12 mouse cellular contexts compared by ENCODE assay signal in genomic region chr3:21995566-21996391, GRCm38 (mm10).
A peak's percentile ranks its signal among the peaks of the same experiment; 100 is the strongest.
DNase-seq lines count a peak whose midpoint lies in the region; ATAC-seq and TF ChIP-seq lines count a peak whose summit lies in the region.
"Had no signal": no experiment of that assay in that cellular context is flagged by ENCODE, and none has a peak within 500 bp of the region (broad histone marks: within the 10 kb centered on the region; RNA-seq: fewer than 3 reads in every experiment).

No protein-coding gene starts in this region.

- intact Hi-C loops in heart, postnatal 14 days (cut with DNase I): no loop called here

- TF ChIP-seq EP300 in liver, postnatal 0 days (IDR thresholded peaks at IDR 0.05; ENCODE audit: low read depth): peak; percentile 67; the same call in 1 of the 2 replicates

- H3K9me3 ChIP-seq in liver, postnatal 0 days (ENCODE audit: low read length): 0 out of 2 replicates have a peak, but pooled peaks cover 2% of the 10 kb centered on the region
- H3K9me3 ChIP-seq: limb, embryonic 13.5 days; neural tube, embryonic 12.5 days; stomach, embryonic 15.5 days had no signal

- H3K4me1 ChIP-seq in kidney, adult 2 months (ENCODE audit: control insufficient read depth, insufficient read depth, low read length): peaks cover 20% of the 10 kb centered on the region
- H3K4me1 ChIP-seq in liver, postnatal 0 days (ENCODE audit: insufficient read depth): peaks cover 17% of the 10 kb centered on the region
- H3K4me1 ChIP-seq: limb, embryonic 13.5 days; neural tube, embryonic 12.5 days; stomach, embryonic 15.5 days had no signal

- H3K27me3 ChIP-seq in kidney, adult 2 months (replicated peaks; ENCODE audit: control insufficient read depth, insufficient read depth, low read length): no peaks in the 10 kb centered on the region
- no peaks in the 10 kb centered on the region for H3K27me3 ChIP-seq in liver, postnatal 0 days (ENCODE audit: insufficient read depth, low read length)
- H3K27me3 ChIP-seq: limb, embryonic 13.5 days; neural tube, embryonic 12.5 days; stomach, embryonic 15.5 days had no signal

- no peaks in the 10 kb centered on the region for H3K36me3 ChIP-seq in kidney, adult 2 months (ENCODE audit: control insufficient read depth, insufficient read depth, low read length)
- no peaks in the 10 kb centered on the region for H3K36me3 ChIP-seq in liver, postnatal 0 days (replicated peaks; ENCODE audit: insufficient read depth, low read length)
- H3K36me3 ChIP-seq: limb, embryonic 13.5 days; neural tube, embryonic 12.5 days; stomach, embryonic 15.5 days had no signal

- 0 out of 2 replicates have a peak, but pooled peaks have one; percentile 29 for ATAC-seq in liver, postnatal 0 days
- ATAC-seq: hindbrain, postnatal 0 days had no signal

- H3K9ac ChIP-seq in liver, postnatal 0 days (replicated peaks): no peak overlapping the region
- H3K9ac ChIP-seq: limb, embryonic 13.5 days; neural tube, embryonic 12.5 days; stomach, embryonic 15.5 days had no signal

- DNase-seq in lung, adult 18-20 months: peak; percentile 23 to 47
- no peak for DNase-seq in lung, postnatal 14 days
- DNase-seq in adrenal gland, adult 2 months: peak; percentile 85
- DNase-seq in kidney, adult 2 months: peak; percentile 93
- DNase-seq in liver, postnatal 0 days: no peak
- DNase-seq in layer of hippocampus, adult 2 months (ENCODE audit: low spot score in 2 of 2): no peak
- DNase-seq in heart, postnatal 14 days: no peak
- DNase-seq in right cerebral cortex, postnatal 14 days: no peak

- TF ChIP-seq POLR2A in kidney, adult 2 months (IDR thresholded peaks at IDR 0.05; ENCODE audit: low read depth, low read length): no peak

- WGBS in kidney, adult 2 months: 24% methylated on average over 8 of the region's 8 CpGs
- WGBS in liver, postnatal 0 days (ENCODE audit: insufficient replicate concordance): 34% methylated on average over 8 of the region's 8 CpGs

- TF ChIP-seq CTCF in kidney, adult 2 months (conservative IDR thresholded peaks at IDR 0.05; ENCODE audit: insufficient read depth, insufficient read length, low read depth, low read length): no peak
- TF ChIP-seq CTCF in liver, postnatal 0 days (IDR thresholded peaks at IDR 0.05; ENCODE audit: low read depth): no peak
- TF ChIP-seq CTCF in layer of hippocampus, adult 2 months (conservative IDR thresholded peaks at IDR 0.05): no peak

- H3K27ac ChIP-seq in kidney, adult 2 months (ENCODE audit: insufficient read depth, low read depth, low read length): peak overlapping the region; percentile 84
- H3K27ac ChIP-seq in liver, postnatal 0 days (ENCODE audit: low read depth): no peak overlapping the region
- no peak overlapping the region for H3K27ac ChIP-seq in layer of hippocampus, adult 2 months
- H3K27ac ChIP-seq: hindbrain, postnatal 0 days; limb, embryonic 13.5 days; neural tube, embryonic 12.5 days; stomach, embryonic 15.5 days had no signal

- H3K4me2 ChIP-seq in liver, postnatal 0 days (ENCODE audit: low read depth, low read length): no peak overlapping the region
- H3K4me2 ChIP-seq: limb, embryonic 13.5 days; neural tube, embryonic 12.5 days; stomach, embryonic 15.5 days had no signal

- H3K4me3 ChIP-seq in kidney, adult 2 months (ENCODE audit: insufficient read depth, low read depth, low read length): no peak overlapping the region
- H3K4me3 ChIP-seq in liver, postnatal 0 days (ENCODE audit: low read depth, low read length): no peak overlapping the region
- H3K4me3 ChIP-seq in layer of hippocampus, adult 2 months: no peak overlapping the region
- H3K4me3 ChIP-seq: limb, embryonic 13.5 days; neural tube, embryonic 12.5 days; stomach, embryonic 15.5 days had no signal

Comparison
In these comparisons a context has a peak if more than half of its experiments do, and no peak if none do; other contexts are left out.
1. DNase-seq: peak in lung, adult 18-20 months (2 of 2), adrenal gland, adult 2 months (single experiment) and kidney, adult 2 months (single experiment); none in lung, postnatal 14 days (single experiment), liver, postnatal 0 days (single experiment), layer of hippocampus, adult 2 months (0 of 2), heart, postnatal 14 days (0 of 2) and right cerebral cortex, postnatal 14 days (single experiment).